Mouse (Mus musculus) adipocyte (in vitro differentiated cells): Measurements from ENCODE around the gene Adipor2.
"Not testable (repeated sequence)": the region's sequence is repeated elsewhere in the genome, so short reads cannot be mapped to it uniquely, and the experiment has no call there.

Source experiments
- DNase-seq: peaks from one replicate; pipeline ENCODE4 v3.0.0-alpha.2; 2016; ENCODE audit warnings: low spot score

Gene Adipor2

GRCm38 (mm10) chr6:119417354-119417753 is at the start of gene Adipor2:
Adipor2 (minus strand) TSS chr6:119417704.
- peak; percentile 81 for DNase-seq

GRCm38 (mm10) chr6:119466161-119466560 is 48.7 kb upstream of the Adipor2 start:
- DNase-seq = no peak

DNA sequence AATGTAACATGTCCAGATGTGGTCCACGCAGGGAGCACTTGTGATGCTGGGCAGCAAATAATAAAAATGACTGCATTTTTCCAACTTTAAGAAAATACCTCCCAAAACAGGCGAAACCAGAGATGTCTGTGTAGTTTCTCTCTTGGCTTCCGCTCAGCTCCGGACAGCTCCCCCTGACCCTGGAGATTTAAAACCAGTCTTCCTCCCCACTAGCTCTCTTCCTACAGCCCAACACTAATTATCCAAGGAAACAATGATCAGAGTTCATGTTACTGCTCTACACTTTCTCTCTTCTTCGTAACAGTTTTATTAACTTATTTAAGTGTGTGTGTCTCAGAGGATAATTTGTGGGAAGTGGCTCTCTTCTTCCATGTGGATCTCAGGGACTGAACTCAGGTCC is 42.9 kb upstream of the Adipor2 start:
- DNase-seq = no peak

DNA sequence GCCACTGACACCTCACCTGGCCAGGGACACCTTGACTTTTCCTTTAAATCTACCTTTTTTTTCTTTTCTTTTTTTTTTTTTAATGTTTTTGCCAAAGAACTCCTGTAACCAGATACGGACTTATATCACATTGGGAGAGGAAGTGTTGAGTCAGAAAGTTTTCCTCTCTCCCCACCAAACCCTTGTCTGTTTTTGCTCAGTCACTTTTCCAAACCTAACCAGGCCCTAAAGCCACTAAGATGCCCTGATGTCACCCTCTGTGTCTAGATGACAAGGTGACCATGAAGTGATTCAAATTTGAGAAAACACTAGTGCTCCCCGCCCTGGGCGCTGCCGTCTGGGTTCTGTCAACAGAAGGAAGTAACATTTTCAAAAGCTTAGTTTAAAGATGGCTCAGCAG is 41.5 kb upstream of the Adipor2 start:
- no peak for DNase-seq

GRCm38 (mm10) chr6:119458166-119458565 is 40.7 kb upstream of the Adipor2 start:
- DNase-seq = no peak

GRCm38 (mm10) chr6:119451981-119452499 is 34.5 kb upstream of the Adipor2 start:
- no peak for DNase-seq

DNA sequence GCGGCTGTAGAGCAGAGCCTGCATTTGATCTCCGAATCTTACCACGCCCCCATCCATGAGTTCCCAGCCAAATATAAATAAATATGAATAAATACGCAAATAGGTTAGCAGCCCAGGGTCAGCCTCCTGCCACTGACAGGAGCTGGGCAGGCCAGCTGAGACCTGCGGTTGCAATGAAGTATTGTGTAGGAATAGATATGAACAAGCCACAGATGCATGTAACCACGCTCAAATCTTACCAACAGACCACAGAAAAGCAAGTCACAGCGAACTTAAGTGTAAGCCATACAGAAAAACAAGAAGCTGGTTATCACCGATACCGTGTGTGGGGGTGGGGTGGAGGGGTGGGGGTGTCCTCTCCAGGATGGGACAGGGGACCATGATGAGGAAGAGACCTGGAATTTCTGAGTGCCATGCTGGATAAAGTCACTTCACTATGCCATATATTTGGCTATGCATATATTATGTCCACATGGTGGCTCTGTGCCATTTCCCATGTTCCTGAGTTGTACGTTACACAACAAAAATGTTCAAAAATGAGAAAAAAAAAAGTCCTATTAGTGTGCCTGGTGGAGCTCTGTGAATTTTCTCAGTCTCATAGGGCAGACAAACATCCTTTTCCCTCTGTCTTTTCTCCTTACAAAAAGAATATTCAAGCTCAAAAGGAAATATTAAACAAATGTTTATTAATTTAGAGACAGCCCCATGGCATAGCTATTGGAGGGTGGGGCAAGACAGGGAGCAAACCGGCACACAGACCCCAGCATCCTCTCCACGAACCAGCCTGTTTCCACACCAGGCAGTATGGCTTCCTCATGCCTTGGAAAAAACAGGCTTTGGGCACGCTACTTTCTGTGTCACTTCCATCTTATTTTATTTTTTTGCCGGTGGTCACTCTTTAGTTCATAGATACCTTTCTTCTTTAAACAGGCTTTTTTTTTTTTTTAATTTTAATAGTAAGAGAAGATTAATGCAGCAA is 33.8 kb upstream of the Adipor2 start:
- no peak for DNase-seq

GRCm38 (mm10) chr6:119449060-119449499 is 31.6 kb upstream of the Adipor2 start:
- DNase-seq = no peak

DNA sequence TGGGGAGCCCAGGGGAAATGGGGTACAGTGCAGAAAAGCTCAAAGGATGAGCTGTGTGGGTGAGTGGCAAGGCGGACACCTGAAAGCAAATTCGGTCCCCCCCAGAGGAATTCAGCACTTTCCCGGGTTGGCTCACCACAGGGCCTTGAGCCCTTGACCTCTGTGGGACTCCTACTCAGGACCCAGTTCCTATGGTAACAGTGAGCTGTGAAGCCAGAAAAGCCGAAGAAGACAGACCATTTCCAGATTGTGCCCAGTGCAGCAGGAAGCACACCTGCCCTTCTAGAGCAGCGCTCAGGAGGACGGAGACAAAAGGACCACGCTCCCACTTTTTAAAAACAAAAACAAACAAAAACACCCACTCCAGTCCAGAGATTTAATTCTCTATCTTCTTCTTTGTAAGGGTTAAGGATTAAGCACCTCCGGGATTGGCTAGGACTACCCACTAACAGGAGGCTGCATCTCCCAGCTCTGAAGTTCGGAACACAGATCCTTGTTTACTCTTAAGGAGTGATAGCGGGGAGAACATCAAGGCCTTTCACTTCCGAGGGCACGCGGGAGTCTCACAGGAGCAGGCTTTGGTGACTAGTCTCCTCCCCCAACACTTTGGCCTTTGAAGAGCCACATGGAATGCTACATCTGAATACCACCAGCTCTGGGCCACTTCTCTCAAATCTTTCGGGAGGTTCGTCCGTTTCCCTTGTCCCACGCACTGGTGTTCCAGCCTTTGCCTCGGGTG is 31.0 kb upstream of the Adipor2 start:
- no peak for DNase-seq

GRCm38 (mm10) chr6:119445671-119446607 is 28.4 kb upstream of the Adipor2 start:
- peak; percentile 82 for DNase-seq

- peak; percentile 96 for DNase-seq
Measured at GRCm38 (mm10) chr6:119443742-119444645, 26.5 kb upstream of the Adipor2 start.

- DNase-seq = not testable (repeated sequence)
Measured at GRCm38 (mm10) chr6:119442729-119443128, 25.2 kb upstream of the Adipor2 start.

- DNase-seq = no peak
Measured at GRCm38 (mm10) chr6:119437894-119438761, 20.6 kb upstream of the Adipor2 start.

- DNase-seq = no peak
Measured at GRCm38 (mm10) chr6:119434394-119434793, 16.9 kb upstream of the Adipor2 start.

DNA sequence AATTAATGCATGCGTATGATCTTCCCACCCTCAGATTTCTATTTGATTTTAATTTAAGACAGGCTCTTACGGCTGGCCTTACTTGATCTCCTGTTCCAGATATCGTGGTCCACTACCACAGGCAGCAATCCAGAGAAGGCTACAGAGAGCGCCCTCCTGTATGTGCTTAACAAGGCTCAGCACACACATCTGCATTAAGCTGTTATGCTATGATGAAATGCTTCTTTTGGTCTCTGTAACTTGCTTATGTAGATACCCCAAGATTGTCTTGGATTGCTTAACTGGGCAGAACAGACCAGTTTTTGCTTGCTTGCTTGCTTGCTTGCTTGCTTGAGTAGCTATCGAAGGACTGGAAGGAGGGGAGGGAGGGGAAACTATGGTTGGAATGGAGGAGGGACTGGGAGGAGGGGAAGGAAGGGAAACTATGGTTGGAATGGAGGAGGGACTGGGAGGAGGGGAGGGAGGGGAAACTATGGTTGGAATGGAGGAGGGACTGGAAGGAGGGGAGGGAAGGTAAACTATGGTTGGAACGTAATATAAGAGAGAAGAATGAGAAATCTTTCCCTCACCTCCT is 14.3 kb upstream of the Adipor2 start:
- no peak for DNase-seq

- peak; percentile 93 for DNase-seq
Measured at GRCm38 (mm10) chr6:119430508-119430907, 13.0 kb upstream of the Adipor2 start.

DNA sequence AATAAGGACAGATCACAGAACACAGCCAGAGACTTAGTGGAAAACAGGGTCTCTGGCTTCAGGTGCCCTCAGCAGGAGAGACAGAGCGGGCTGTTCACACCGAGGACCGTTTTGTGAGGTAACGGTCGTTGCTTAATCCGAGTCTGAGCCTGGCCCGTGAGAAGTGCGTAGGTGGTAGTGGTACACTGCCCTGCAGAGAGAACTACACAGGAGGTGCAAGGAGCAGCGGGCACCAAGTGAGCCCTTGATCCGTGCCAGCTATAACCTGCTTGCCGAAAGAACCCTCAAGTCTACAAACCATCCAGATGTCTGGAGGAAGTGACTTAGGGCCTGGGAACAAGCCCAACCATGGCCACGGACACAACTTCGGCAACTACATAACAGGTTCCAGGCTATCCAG is 11.8 kb upstream of the Adipor2 start:
- DNase-seq = no peak

GRCm38 (mm10) chr6:119428611-119429010 is 11.1 kb upstream of the Adipor2 start:
- no peak for DNase-seq

- DNase-seq = no peak
Measured at GRCm38 (mm10) chr6:119421001-119421400, 3.5 kb upstream of the Adipor2 start.
